Mouse (Mus musculus): ENCODE measurements around the gene Sfxn5.

Sfxn5 gene

DNA sequence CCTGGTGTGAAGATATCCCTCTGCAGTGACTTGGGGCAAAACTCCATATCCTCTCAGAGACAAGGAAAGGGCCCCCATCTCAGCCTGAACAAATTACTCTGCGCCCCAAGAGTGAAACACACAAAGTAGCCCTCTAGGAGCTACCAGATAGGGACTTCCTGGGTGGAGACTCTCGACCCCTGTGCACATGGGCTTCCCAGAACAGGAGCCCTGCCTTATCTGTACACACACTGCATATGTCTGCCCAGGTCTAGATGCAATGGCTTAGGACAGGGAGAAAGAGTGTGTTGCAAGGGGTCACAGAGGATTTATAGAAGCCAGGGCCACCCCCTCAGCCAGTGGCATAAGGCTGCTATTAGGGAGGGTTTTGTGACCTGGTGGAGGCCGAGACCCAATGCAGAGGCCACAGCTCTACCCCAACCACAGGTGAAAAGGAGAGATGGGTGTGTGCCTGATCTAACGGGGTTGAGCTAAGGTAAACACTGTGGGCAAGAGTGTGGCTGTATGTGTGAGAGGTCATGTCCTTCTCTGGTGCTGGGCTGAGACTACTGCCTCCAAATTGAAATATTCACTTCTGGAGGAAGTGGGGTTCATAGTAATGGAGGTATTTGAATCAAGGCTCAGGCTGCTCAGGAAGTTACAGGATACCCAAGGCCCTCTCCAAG lies 44.9 kb downstream of the Sfxn5 start:
- DNase-seq (ENCODE audit: low spot score in 2 of 2): no peak

DNA sequence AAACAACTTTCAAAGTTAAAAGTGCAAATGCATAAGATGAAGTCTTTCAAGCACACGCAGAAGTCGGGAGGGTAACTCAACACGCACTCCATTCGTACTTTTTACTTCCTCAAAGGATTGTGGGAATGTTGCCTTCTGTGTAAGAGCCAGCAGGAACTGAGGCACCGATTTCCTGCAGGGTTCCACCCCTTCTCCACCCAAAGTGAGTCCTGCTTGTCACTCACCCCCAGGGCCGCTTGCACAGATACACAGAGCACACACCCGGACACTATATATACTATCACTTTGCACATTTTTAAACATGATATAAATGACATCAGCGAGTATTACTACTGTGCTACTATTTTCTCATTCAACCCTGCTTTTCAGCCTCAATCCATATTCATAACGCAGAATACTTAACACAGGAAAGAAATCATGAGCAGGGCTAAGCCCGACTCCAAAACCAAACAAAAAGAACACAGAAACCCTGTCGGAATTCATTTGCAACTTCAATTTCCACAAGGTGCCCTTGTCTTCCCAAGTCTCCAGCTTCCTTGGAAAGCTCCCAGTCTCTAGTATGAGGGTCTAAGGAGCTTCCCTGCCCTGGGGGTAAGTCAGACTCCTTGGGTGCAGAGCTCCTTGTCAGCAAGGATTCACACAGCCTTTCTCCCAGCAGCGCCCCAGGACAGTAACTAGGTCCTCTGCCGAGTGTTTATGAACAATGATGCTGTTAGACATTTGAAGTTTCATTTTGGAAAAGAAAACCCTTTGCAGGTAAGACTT lies 46.8 kb downstream of the Sfxn5 start:
- DNase-seq (ENCODE audit: low spot score in 2 of 2): no peak

DNA sequence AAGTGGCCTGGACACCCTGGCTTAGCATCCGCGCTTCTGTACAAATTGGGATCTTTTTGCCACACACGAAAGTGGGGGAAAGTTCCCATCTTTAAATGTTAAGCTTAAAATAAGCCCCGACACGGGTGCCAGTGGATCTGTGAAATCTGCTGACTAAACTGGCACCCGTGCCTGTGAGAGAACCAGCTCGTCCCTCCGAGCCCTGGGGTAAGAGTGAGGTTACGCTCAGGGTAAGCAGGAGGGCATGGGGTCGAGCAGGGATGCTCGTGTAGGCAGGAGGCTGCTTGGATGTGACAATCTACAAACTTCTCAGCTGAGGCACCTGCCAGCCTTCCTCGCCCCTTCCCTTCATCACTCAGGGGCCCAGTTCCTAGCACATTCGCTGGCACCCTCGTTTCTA lies 52.4 kb downstream of the Sfxn5 start:
- no peak for DNase-seq (ENCODE audit: low spot score in 2 of 2)

DNA sequence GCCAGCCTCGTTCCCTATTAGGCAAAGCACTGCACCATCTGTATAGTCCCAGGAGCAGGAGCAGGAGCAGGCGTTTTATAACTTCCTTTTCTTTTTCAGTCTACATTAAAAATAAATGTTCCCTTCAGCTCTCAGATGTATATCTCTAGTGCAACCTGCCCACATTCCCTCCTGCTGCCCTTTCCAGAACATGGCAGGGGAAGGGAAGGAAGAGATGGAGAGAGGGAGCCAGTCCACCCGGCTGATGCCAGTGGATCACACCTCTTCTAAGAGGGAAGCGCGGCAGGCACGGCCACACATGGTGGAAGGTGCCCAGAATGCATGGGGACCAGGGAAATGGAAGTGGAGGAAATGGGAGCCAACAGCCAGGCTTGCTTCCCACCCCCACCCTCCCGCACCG lies 56.7 kb downstream of the Sfxn5 start:
- DNase-seq (ENCODE audit: low spot score in 2 of 2): peak; percentile 43 to 52

- no peak for DNase-seq (ENCODE audit: low spot score in 2 of 2)
These were observed 60.8 kb downstream of the Sfxn5 start for GRCm38 (mm10) chr6:85272436-85272835.

GRCm38 (mm10) chr6:85266060-85266459 lies 67.2 kb downstream of the Sfxn5 start:
- no peak for DNase-seq (ENCODE audit: low spot score in 2 of 2)

GRCm38 (mm10) chr6:85264982-85265518 lies 68.2 kb downstream of the Sfxn5 start:
- no peak for DNase-seq (ENCODE audit: low spot score in 2 of 2)

GRCm38 (mm10) chr6:85262865-85263515 lies 70.2 kb downstream of the Sfxn5 start:
- no peak for DNase-seq (ENCODE audit: low spot score in 2 of 2)

GRCm38 (mm10) chr6:85259094-85259630 lies 74.1 kb downstream of the Sfxn5 start:
- no peak for DNase-seq (ENCODE audit: low spot score in 2 of 2)

- no peak for DNase-seq (ENCODE audit: low spot score in 2 of 2)
These were observed 77.6 kb downstream of the Sfxn5 start for GRCm38 (mm10) chr6:85255578-85255977.

DNA sequence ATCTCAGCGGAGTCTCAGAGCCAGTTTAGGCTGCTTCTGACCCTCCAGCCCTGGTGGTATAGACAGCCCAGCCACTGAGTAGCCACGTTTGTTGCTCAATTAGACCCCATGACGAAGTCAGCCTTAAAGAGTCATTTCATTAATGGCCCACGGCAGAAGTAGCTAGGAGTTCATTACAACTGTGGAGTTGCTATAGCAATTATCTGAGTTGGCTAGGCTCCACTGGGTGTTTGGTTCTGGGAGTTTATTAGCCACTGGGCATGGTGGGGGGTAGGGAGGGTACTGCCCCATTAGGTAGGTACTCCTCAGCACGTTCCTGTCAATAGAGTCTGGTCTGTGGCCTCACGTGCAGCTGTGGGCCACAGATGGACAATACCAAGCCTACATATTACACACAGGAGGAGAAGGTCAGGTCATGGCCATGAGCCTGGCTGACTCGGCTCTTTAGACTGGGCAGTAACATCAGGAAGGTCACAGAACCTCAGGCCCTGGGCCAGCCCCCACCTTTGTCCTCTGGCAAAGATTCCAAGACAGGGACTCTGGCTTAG lies 79.2 kb downstream of the Sfxn5 start:
- DNase-seq (ENCODE audit: low spot score in 2 of 2): no peak

DNA sequence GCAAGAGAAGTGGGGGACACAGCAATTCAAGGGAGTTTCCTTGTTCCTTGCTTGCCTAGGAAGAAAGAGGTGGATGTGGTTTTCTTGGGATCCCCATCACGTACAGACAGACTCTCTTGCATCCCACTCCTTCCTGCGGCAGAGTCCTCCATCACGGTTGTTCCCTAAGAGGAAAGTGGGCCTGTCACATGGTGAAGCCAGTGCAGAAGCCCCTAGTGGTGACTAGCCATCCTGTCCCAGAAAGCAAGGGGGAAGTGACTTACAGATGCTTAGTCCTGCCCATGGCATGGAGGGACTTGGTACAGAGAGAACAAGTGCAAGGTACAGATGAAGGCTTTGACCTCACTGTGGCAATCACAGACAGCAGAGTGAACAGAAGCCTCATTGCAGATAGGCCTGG lies 79.9 kb downstream of the Sfxn5 start:
- no peak for DNase-seq (ENCODE audit: low spot score in 2 of 2)

DNA sequence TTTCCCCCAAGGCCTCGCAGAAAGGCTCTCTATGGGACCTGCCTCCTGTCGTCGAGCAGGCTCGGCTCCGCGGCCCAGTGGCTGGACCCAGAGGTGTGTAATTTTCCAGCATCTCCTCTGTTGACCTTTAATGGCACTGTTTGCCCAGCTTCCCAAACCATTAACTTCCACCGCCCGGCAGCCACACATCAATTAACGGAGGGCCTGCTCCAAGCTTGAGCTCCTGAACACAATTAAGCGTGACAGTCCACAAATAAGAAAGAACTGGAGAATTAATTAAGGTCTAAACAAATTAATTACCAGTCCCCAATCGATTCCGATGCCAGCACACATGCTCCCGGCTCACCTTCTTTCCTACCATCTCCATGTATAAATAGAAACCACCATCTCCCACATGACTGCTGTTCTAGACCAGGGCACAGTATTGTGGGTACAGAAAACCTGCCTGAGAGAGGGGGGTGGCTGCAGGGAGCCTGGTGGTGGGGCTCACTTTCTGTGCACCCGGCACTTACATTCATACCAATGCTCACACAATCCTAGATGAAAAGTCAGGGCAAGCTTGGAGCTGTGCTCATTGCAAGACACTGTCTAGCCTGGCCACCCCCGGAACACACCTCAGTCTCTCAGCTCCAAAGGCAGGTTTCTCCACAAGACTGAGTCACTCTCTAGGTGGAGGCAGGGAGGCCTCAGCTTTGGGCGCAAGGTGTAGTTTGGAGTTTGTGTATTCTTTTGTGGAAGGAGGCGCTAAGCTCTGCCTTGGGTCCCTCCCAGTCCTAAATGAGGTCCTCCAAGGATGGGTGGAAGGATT lies 80.8 kb downstream of the Sfxn5 start:
- no peak for DNase-seq (ENCODE audit: low spot score in 2 of 2)

DNA sequence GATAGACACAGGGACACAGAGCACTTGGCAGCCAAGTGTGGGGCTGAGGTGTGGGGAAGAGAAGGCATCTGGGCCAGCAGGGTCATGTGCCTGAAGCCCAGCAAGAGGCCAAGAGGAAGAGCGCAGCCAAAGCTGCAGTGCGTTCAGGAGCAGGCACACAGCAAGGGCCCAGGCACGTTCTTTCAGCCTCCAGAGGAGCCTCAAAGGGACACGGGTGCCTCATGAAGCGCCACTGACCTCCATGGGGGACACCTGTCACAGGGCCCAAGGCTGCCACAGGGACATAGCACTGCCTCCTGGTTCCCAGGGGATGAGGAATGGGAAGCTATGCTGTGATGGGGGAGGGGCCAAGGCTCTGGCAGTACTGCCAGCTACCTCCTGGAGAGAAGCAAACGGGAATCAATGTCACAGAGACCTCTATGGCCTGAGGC lies 82.4 kb downstream of the Sfxn5 start:
- DNase-seq (ENCODE audit: low spot score in 2 of 2): no peak

DNA sequence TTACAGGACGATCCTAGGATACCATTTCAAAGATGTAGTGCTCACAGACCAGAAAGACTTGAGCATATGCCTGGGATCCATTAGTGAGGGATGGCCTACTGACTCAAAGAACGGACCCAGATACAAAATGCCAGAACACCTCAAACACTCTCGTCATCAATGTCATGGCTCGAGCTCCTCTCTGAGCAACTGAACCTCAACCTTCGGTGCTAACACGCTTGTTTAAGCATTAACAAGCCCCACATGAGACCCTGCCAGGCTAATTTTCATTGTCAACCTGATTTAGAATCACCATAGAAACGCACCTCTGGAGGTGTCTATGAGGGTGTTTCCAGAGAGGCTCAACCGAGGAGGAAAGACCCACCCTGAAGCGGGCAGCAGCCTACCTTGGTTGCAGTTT lies 83.4 kb downstream of the Sfxn5 start:
- DNase-seq (ENCODE audit: low spot score in 2 of 2): no peak

GRCm38 (mm10) chr6:85239044-85239489 lies 94.2 kb downstream of the Sfxn5 start:
- DNase-seq (ENCODE audit: low spot score in 2 of 2): peak; percentile 54 to 63

DNA sequence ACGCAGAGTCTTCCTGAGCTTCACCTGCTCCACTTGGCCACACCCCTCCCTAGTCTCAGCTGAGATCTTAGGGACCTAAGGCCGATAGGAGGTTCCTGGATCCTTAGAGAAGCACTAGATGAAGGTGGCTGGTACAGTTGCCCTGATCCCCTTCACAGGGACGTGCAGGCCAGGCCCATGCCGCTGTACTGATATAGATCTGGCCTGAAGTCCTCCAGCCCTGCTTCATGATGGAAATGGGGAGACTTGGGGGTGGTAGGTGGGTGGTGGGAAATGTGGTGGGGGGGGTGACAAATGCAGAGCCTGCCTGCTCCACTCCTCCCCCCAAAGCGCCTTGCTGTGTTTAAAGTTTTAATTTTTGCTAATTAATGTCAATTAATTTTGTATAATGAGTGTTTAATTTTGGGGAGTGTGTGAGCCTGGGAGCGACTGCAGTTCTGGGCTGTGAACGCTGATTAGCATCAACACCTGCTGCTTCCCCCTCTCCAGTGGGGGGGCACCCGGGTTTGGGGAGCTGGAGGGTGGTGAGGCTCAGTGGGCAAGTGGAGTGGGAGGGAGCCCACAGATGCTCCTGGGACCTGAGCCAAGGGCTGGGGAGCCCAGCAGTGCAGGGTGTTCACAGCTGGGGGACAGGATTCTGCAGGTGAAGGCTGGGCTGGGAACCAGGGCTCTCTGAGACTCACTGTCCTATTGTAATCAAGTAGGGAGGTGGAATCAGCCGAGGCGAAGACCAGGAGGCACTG lies 95.5 kb downstream of the Sfxn5 start:
- peak in 1 of 2 experiments; percentile 29 for DNase-seq (ENCODE audit: low spot score in 2 of 2)

- DNase-seq (ENCODE audit: low spot score in 2 of 2): peak in 1 of 2 experiments; percentile 48
These were observed 96.2 kb downstream of the Sfxn5 start for GRCm38 (mm10) chr6:85237001-85237400.

DNA sequence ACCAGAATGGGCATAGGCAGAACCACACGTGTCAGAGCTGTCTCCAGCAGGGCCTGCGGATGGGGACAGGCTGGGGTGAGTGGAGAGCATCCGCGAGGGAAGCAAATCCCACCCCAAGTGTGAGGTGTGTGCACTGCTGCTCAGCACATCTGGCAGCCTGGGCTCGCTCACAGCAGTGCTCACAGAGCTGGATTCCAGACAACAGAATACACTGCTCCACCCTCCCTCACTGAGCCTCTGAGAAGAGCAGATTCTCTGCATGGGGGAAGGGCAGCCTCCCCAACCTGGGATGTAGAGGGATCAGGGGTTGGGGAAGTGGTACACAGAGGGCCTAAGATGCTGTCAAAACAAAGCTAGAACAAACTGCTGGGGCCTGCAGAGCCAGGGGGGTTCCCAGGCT lies 98.4 kb downstream of the Sfxn5 start:
- DNase-seq (ENCODE audit: low spot score in 2 of 2): no peak
